Mouse (Mus musculus) liver, embryonic 14.5 days (tissue): ENCODE data around the gene Ada. TPM values are rescaled to one million over a fixed set of nuclear protein-coding genes. Genes with fewer than 3 reads are reported as not detected.

Source experiments
- ATAC-seq: fragments of 200-750 bp; cut with Nextera tagmentation; 2 replicates; pipeline ENCODE4 v1.8.0; 2017; ENCODE audit warnings: moderate number of reproducible peaks, mild to moderate bottlenecking, moderate library complexity; ENCODE audit not compliant: insufficient read depth
- DNase-seq, 3 experiments: peaks; one replicate each; pipeline ENCODE4 v3.0.0-alpha.2; 2012 to 2013; ENCODE audit warnings: low read depth in 3 of 3, low spot score in 3 of 3
- H3K27ac ChIP-seq: fragments of 300-500 bp; sonication (generic); 2 replicates; pipeline ENCODE4 v1.5.1; 2014; ENCODE audit warnings: moderate library complexity, mild to moderate bottlenecking, control low read depth, inconsistent platforms
- H3K27me3 ChIP-seq: fragments of 300-500 bp; sonication (generic); 2 replicates; pipeline ENCODE4 v1.6.1; 2014; ENCODE audit warnings: mild to moderate bottlenecking, low read length, moderate library complexity; ENCODE audit not compliant: control insufficient read depth, insufficient read depth
- H3K36me3 ChIP-seq: fragments of 300-500 bp; sonication (generic); replicated peaks from 2 replicates; pipeline ENCODE4 v1.6.1; 2014; ENCODE audit warnings: low read depth; ENCODE audit not compliant: control insufficient read depth, insufficient read depth
- H3K4me1 ChIP-seq, 2 experiments: fragments of 200-500 bp in 1 of 2; fragments of 300-500 bp in 1 of 2; sonication (generic) in 1 of 2; replicated peaks; 2 replicates each; pipeline ENCODE4 v1.6.1; 2012 to 2014; ENCODE audit warnings: antibody characterized with exemption in 1 of 2, inconsistent platforms in 1 of 2, low read length in 1 of 2; ENCODE audit not compliant: control insufficient read depth in 2 of 2, insufficient read depth in 2 of 2
- H3K4me2 ChIP-seq: fragments of 300-500 bp; sonication (generic); 2 replicates; pipeline ENCODE4 v1.6.1; 2014; ENCODE audit warnings: low read depth, mild to moderate bottlenecking, control low read depth, moderate library complexity
- H3K4me3 ChIP-seq, 2 experiments: fragments of 200-500 bp in 1 of 2; fragments of 300-500 bp in 1 of 2; sonication (generic) in 1 of 2; 2 replicates each; pipeline ENCODE4 v1.5.1; 2012 to 2014; ENCODE audit warnings: low read depth in 2 of 2, low read length in 2 of 2, mild to moderate bottlenecking in 2 of 2, control low read depth in 1 of 2, inconsistent platforms in 1 of 2, moderate library complexity in 1 of 2; ENCODE audit not compliant: insufficient read depth in 1 of 2
- H3K9ac ChIP-seq: fragments of 300-500 bp; sonication (generic); replicated peaks from 2 replicates; pipeline ENCODE4 v1.6.1; 2014; ENCODE audit warnings: mild to moderate bottlenecking, control low read depth, moderate library complexity
- H3K9me3 ChIP-seq: fragments of 300-500 bp; sonication (generic); 2 replicates; pipeline ENCODE4 v1.6.1; 2016; ENCODE audit warnings: low read length, mixed read lengths; ENCODE audit not compliant: control insufficient read depth
- CTCF ChIP-seq: IDR thresholded peaks from 2 replicates; pipeline ENCODE4 v1.5.1; 2016; ENCODE audit warnings: antibody characterized with exemption, low read depth, control low read depth
- EP300 ChIP-seq: IDR thresholded peaks from 2 replicates; pipeline ENCODE4 v1.6.1; 2016; ENCODE audit warnings: antibody characterized with exemption, low read depth
- WGBS: fragments of 180-500 bp; shearing (Covaris S2); extraction: QIAGEN DNeasy Blood & Tissue Kit; methylation state at CpG from one replicate; pipeline ENCODE4 v1.1.7; 2014; ENCODE audit not compliant: insufficient replicate concordance; 5-methylcytosine and 5-hydroxymethylcytosine counted together
- polyA plus RNA-seq, 2 experiments: library from polyadenylated mRNA; depleted of rRNA in 1 of 2; stranded (reverse) in 1 of 2; unstranded in 1 of 2; fragments of >200 nt; fragmentation: Nextera tagmentation in 1 of 2; extraction: Ambion mirVana in 1 of 2; gene quantifications; 2 replicates each; pipeline versions ENCODE4 v1.2.1 to v1.2.3; 2012 to 2014

Ada gene
- polyA plus RNA-seq, 2 experiments, result 2.9 to 3.8 TPM

DNA sequence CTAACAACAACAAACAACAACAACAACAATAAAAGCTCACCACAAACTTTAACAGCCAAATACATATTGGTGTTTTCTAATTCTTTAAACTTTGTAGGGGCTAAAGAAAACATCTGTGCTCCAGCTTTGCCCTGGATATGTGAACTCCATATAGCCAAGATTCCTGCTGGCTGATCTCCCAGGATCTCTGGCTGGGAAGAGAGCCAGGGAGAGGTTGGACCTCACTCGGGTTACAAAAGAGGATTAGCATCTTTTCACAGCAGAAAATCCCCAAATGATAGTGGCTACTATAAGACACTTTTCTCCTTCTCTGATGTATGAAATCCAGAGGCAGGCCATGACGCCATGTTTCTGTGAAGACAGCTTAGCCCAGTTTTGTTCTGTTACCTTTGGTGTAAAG lies 6.7 kb upstream of the Ada start:
- Histone ChIP-seq H3K27ac (no peak overlapping the region), H3K9ac (no peak overlapping the region), H3K4me3 (no peak overlapping the region), H3K4me2 (no peak overlapping the region), H3K27me3 (no peaks in the 10 kb centered on the region), H3K4me1 (no peaks in the 10 kb centered on the region), H3K9me3 (no peaks in the 10 kb centered on the region), H3K36me3 (no peaks in the 10 kb centered on the region)
- ATAC-seq (no peak), DNase-seq (no peak)
- WGBS, result 43% methylated on average over 2 of the region's 2 CpGs
- TF ChIP-seq EP300 (no peak), CTCF (no peak)

DNA sequence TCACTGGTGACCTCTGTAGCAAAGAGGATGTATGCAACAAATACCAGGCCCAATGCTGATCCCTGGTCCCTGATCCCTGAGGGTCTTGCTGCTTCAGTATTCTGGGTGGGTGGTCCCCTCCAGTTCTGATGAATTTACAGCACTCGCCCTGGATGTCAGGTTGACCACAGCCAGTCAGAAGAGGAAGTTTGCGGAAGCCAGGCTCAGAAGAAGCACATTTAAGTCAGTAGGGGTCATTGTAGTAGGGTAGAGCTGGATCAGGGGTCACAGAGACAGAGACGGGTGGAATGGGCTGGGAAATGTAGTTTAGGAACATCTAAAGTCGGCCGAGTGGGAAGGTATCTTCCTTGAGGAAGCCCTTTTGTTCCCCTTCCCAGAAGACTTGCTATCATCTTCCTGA lies 4.2 kb upstream of the Ada start:
- Histone ChIP-seq H3K27me3 (no peaks in the 10 kb centered on the region), H3K27ac (no peak overlapping the region), H3K4me3 (no peak overlapping the region), H3K9me3 (no peaks in the 10 kb centered on the region), H3K9ac (no peak overlapping the region), H3K4me2 (no peak overlapping the region), H3K4me1 (peaks cover 0 to 3% of the 10 kb centered on the region in 2 experiments; a peak in 2 of 4 replicates), H3K36me3 (no peaks in the 10 kb centered on the region)
- TF ChIP-seq EP300 (no peak), CTCF (no peak)
- 28% methylated on average over 5 of the region's 5 CpGs for WGBS
- no peak for DNase-seq
- no peak for ATAC-seq

DNA sequence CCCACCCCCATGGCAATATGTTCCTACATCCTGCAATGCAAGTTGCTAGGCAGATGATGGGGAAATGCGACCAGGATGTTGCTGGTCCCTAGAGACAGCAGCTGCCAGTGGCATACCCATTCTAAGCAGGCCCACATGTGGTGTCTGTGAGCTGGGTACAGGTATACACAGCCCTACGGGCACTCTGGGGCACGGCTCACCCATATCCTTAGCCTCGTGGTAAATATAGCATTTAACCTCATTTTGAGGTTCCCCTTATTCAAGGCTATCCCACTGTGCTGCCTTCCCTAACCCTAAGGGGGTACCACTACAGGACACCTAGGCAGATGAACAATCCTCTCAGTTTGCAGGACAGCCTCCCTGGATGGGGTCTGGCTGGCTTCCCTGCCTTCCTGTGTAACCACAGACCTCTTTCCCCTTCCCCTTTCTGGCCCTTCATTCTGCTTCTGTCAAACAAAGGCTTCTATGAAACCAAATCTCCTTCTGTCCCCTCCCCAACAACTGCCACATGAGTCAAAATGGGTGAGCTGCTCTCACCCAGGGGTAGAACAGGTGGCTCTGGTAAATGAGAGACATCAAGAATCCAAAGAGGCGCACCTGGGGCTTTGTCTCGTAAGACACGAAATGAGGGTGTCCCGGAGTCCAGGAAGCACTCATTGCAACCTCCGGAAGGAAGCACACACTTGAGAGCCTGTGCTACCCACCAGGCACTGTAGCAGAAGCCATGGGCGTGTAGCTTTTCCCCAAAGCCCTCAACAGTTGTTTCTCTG lies 5.1 kb downstream of the Ada start:
- Histone ChIP-seq H3K27ac (no peak overlapping the region), H3K4me2 (no peak overlapping the region), H3K9ac (no peak overlapping the region), H3K9me3 (no peaks in the 10 kb centered on the region), H3K36me3 (no peaks in the 10 kb centered on the region), H3K4me3 (no peak overlapping the region), H3K4me1 (peaks cover 0 to 7% of the 10 kb centered on the region in 2 experiments; a peak in 3 of 4 replicates), H3K27me3 (no peaks in the 10 kb centered on the region; the same call in 1 of the 2 replicates)
- WGBS, result 35% methylated on average over 10 of the region's 10 CpGs
- no peak for ATAC-seq
- no peak for DNase-seq
- TF ChIP-seq EP300, result no peak

DNA sequence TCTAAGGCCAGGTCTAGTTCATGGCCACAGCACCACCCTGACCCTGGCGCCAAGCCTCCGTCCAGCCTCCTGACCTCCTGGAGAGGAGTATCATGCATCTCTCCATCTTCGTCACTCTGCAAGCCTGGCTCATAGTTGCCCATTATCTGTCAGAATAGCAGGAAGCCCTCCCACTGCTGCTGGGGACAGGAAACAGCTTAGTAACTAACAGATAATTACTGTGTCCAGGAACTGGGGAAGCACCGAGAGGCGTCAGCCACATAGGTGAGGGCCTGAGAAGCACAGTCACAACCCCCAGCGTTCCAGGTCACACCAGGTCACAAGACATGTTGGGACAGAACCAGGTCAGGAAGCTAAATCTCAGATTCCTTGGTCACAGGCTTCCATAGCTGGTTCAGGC lies 6.7 kb downstream of the Ada start:
- DNase-seq, result no peak
- WGBS, result 15% methylated on average over 6 of the region's 6 CpGs

DNA sequence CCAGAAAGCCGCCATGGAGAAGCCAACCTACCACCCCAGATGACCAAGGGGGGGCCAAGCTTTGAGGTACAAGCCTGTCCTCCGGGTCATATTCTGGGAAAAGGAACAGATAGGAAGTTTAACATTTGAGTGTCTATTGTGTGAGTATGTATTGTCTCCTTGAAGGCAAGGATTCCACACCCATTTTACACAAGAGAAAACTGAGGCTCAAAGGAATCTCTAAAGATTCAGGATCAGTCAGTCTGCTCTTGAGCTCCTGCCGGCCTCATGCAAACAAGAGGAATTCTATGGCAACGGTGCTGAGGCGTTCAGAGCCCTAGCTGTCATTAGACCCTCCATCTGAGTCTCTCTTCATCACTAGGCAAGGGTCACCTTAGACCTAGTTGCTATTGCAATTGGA lies 7.4 kb downstream of the Ada start:
- Histone ChIP-seq H3K27ac (no peak overlapping the region), H3K4me1 (peaks cover 0 to 10% of the 10 kb centered on the region in 2 experiments; a peak in 2 of 4 replicates), H3K36me3 (no peaks in the 10 kb centered on the region), H3K27me3 (no peaks in the 10 kb centered on the region), H3K9ac (no peak overlapping the region), H3K4me2 (no peak overlapping the region), H3K4me3 (no peak overlapping the region), H3K9me3 (no peaks in the 10 kb centered on the region)
- WGBS, result 68% methylated on average over 5 of the region's 5 CpGs
- ATAC-seq (no peak), DNase-seq (no peak)
- no peak for TF ChIP-seq CTCF
- no peak for TF ChIP-seq EP300

More for the DNA sequence above, 6.7 kb downstream of the Ada start:
- Histone ChIP-seq H3K9ac (no peak overlapping the region), H3K27ac (no peak overlapping the region), H3K4me3 (no peak overlapping the region), H3K4me2 (no peak overlapping the region), H3K9me3 (no peaks in the 10 kb centered on the region), H3K4me1 (peaks cover 0 to 10% of the 10 kb centered on the region in 2 experiments; a peak in 2 of 4 replicates), H3K36me3 (no peaks in the 10 kb centered on the region), H3K27me3 (no peaks in the 10 kb centered on the region; the same call in 1 of the 2 replicates)
- peak; percentile 39; the same call in 1 of the 2 replicates for ATAC-seq
- no peak for TF ChIP-seq CTCF
- no peak for TF ChIP-seq EP300
